Mouse (Mus musculus): ENCODE measurements around the gene Phc2.

DNA sequence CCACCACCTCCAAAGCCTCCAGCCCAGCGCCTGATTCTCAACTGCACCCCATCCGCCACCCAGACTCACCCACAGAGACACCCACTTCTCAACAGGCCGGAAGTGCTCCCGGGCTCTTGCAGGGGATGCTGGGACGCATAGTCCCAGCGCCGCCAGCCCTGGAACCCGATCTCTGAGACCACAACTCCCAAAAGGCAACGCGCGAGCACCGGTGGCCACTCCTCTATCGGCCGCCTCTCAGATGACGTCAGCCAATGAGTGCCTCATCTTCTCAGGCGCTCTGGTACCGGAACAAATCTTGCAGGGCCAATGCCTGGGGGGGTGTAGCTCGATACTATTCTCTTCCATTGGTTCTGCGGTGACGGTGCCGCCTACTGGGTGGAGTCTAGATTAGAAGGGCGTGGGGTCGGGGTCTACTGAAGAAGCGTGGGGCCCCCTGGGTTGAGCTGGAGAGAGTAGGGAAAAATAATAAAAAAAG lies 44.5 kb upstream of the Phc2 start, which contains the start of gene Zscan20:
- TF ChIP-seq POLR2A (IDR thresholded peaks at IDR 0.05; ENCODE audit: insufficient read length, low read depth) (peak; percentile 71), MAX (IDR thresholded peaks at IDR 0.05; ENCODE audit: low read depth) (no peak), POLR2AphosphoS2 (IDR thresholded peaks at IDR 0.05; ENCODE audit: insufficient read length, low read depth) (peak; percentile 41), E2F4 (IDR thresholded peaks at IDR 0.05; ENCODE audit: insufficient read depth) (no peak), USF1 (IDR thresholded peaks at IDR 0.05; ENCODE audit: low read depth) (no peak), TCF3 (IDR thresholded peaks at IDR 0.05; ENCODE audit: insufficient read length, low read depth) (no peak), TCF12 (IDR thresholded peaks at IDR 0.05; ENCODE audit: insufficient read depth, poor library complexity, severe bottlenecking) (no peak), CEBPB (IDR thresholded peaks at IDR 0.05; ENCODE audit: insufficient read depth, poor library complexity, severe bottlenecking) (no peak), MYOG (IDR thresholded peaks at IDR 0.05; ENCODE audit: control insufficient read depth in 1 of 3, insufficient read depth in 1 of 3, insufficient read length in 2 of 3, low read depth in 2 of 3) (no peak), REST (IDR thresholded peaks at IDR 0.05; ENCODE audit: insufficient read depth, insufficient read length) (no peak), MYOD1 (IDR thresholded peaks at IDR 0.05; ENCODE audit: control insufficient read depth in 1 of 3, insufficient read length in 2 of 3, low read depth in 2 of 3) (no peak)

All from myocyte (in vitro differentiated cells).